Mouse (Mus musculus) pancreas, adult 10 weeks (tissue): ENCODE measurements around the gene Tekt5. TPM values are rescaled to one million over a fixed set of nuclear protein-coding genes. Genes with fewer than 3 reads are reported as not detected.

Experiments used
- polyA plus RNA-seq: library from polyadenylated mRNA; stranded (reverse); fragments of 350-450 nt; fragmentation: Illumina TruSeq; extraction: RNeasy Lipid Tissue Mini Kit (QIAGEN cat#74804); gene quantifications from one replicate; pipeline ENCODE4 v1.2.3, GENCODE M21; 2015; ENCODE audit warnings: low read depth, low replicate concordance; ENCODE audit not compliant: insufficient read depth

The Tekt5 gene
- polyA plus RNA-seq, result not detected

DNA sequence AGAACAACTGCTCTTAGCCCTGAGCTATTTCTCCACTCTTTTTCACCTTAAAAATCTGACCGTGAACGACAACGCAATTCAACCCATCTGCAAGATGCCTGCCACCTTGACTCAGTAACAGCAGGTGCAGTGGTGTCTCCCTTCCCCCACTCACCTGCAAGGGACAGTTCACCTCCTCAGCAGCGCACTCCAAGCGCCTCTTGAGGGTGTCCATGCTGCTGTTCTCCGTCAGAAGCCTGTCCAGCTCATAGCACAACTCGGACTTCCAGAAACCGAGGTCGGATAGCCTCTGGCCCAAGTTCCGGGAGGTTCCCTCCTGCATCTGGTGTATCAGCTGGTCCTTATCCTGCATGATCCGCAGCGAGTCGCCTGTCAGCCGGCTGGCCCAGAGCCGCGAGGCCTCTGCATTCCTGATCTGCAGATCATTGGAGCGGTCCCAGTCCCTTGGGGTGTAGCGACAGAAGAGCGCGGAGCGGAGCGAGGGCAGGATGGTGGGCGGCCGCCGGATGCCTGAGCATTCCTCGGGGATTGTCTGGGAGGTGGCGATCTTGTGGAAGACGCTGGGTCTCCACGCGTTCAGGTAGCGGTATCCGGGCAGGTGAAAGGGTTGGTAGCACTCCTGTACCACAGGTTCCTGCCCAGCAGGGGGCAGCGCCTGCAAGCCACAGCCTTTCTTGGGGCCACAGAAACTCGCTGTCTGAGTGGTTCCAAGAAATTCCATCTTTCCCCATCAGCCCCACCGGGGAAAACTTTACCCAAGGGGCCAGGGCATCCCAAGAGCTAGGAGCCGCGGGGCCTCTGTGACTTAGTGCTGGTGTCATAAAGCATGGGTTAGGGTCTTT is at the start of gene Tekt5:
Gene Tekt5 (minus strand): TSS at position 792 of the 842 bp plus-strand sequence.

DNA sequence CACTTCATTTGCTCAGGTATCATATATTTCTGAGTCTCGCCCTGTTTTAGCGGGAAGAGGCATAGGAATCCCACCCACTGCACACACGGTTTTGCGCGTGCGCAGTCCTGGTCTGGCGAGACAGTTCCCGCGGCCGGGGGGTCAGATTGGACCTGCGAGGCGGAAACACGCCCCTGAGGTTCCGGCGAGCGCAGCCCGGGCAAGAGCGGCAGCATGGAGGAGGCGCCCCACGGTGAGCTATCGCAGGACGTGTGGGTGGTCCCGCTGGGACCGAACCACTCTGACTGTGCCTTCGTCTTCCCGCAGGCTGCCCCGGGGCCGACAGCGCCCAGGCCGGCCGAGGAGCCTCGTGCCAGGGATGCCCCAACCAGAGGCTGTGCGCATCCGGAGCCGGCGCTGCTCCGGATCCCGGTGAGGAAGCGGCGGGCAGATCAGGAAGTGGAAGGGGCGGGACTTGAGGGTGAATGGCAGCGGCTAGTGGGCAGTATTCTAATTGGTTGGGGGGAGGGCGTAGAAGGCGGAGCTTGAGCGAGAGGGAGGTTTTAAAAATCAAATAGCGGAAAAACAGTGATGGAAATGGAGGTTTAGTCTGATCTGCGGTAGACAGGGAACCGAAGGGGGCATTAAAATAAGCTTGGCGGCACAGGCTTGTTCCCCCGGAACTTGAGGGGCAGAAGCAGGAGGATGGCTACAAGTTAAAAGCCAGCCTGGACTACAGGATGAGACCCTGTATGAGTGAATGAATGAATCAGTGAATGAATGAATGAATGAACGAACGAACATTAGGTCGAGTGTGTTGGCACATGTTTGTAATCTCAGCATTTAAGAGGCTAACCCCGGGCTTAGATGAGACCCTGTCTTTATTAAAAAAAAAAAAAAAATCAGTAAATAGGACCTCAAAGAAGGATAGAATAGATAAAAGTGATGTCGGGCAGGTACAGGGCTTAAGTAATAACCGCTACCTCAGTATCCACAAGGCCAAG is 16.8 kb upstream of the Tekt5 start, which contains the start of gene Nubp1:
Gene Nubp1 (plus strand): TSS at position 185 of the 983 bp plus-strand sequence.

GRCm38 (mm10) chr16:10313646-10314088 is 81.6 kb downstream of the Tekt5 start, which contains the start of gene Emp2:
TSS of gene Emp2 (minus strand) at chr16:10313968.

Other genes with a start within 250 kb of the Tekt5 start
- not detected for gene Rpl39l, start 225.3 kb downstream of the Tekt5 start, polyA plus RNA-seq
- not detected for gene Atf7ip2, start 202.8 kb downstream of the Tekt5 start, polyA plus RNA-seq
- gene Emp2, start 81.5 kb downstream of the Tekt5 start, polyA plus RNA-seq, result 14.7 TPM
- 5.4 TPM for gene Nubp1, start 16.5 kb upstream of the Tekt5 start, polyA plus RNA-seq
- gene Tvp23a, start 51.9 kb upstream of the Tekt5 start, polyA plus RNA-seq, result 0.41 TPM
- 0.17 TPM for gene Ciita, start 84.6 kb upstream of the Tekt5 start, polyA plus RNA-seq
- 24.7 TPM for gene Dexi, start 147.6 kb upstream of the Tekt5 start, polyA plus RNA-seq
- 3.0 TPM for gene Clec16a, start 149.8 kb upstream of the Tekt5 start, polyA plus RNA-seq